Mouse (Mus musculus): ENCODE measurements around the gene Parvg.

- no peak for TF ChIP-seq MEF2A (IDR thresholded peaks at IDR 0.05; ENCODE audit: extremely low read depth, insufficient replicate concordance, low read depth, low read length, poor library complexity, severe bottlenecking)
- TF ChIP-seq CHD1 (IDR thresholded peaks at IDR 0.05; ENCODE audit: low read depth, low read length): no peak
- TF ChIP-seq CTCF (IDR thresholded peaks at IDR 0.05 in 2 of 3, conservative IDR thresholded peaks at IDR 0.05 in 1 of 3; ENCODE audit: control insufficient read depth in 1 of 3, insufficient read depth in 1 of 3, low read depth in 2 of 3, low read length in 3 of 3, poor library complexity in 1 of 3, severe bottlenecking in 1 of 3): no peak
- no peak for TF ChIP-seq POLR2AphosphoS2 (IDR thresholded peaks at IDR 0.05; ENCODE audit: low read length)
- no peak for TF ChIP-seq ELF1 (IDR thresholded peaks at IDR 0.05; ENCODE audit: low read depth, low read length)
- no peak for TF ChIP-seq ZMIZ1 (IDR thresholded peaks at IDR 0.05; ENCODE audit: low read depth, low read length)
- no peak for TF ChIP-seq POLR2A (IDR thresholded peaks at IDR 0.05; ENCODE audit: control insufficient read depth in 1 of 2, insufficient read depth in 1 of 2, low read depth in 1 of 2, low read length in 2 of 2, poor library complexity in 1 of 2)
- no peak for TF ChIP-seq GABPA (IDR thresholded peaks at IDR 0.05; ENCODE audit: low read depth, low read length)
- no peak for TF ChIP-seq RCOR1 (IDR thresholded peaks at IDR 0.05; ENCODE audit: low read depth, low read length)
- TF ChIP-seq ZNF384 (IDR thresholded peaks at IDR 0.05; ENCODE audit: low read depth, low read length): no peak
Measured at GRCm38 (mm10) chr15:84321544-84322174, 2.2 kb upstream of the Parvg start.

All from MEL (cell line).